Mouse (Mus musculus): ENCODE measurements around the gene Polr3g. TPM values are rescaled to one million over a fixed set of nuclear protein-coding genes. Genes with fewer than 3 reads are reported as not detected.
"Not testable (repeated sequence)": the region's sequence is repeated elsewhere in the genome, so short reads cannot be mapped to it uniquely, and the experiment has no call there.

Gene Polr3g
- total and polyA plus RNA-seq, 3 experiments: 2.0 to 4.5 (median 3.3) TPM

DNA sequence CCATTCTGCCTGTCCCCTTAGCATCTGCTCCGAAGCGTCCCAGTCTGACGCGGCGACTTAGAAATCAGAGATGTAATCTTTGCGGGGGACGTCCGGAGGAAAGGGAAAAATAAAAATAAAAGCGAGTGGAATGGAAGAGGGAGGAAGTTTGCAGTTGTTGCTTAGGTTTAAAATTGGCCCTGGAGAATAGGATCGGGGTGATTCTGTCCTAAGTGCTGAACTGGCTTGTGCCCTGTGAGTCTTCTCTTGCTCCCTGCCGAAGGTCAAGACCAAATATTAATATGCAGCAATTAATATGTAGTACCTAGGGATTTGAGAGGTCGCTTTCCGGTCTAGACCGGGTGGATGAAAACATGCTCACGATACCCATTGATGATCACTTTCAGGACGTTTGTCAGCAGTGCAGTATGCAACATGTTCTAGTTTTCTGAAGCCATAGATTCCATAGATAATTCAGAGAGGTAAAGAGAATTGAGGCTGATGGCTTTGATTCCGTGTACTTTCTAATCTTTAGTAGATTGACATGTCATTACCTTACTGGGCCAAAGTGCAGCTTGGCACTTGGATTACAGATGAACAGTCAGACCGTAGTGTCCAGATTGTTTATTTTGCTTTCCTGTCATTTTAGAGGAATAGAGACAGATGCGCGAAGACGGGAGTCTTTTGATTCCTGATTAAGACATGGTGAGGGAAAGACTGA lies 52.6 kb downstream of the Polr3g start:
- no peak for TF ChIP-seq POLR2A (IDR thresholded peaks at IDR 0.05; ENCODE audit: insufficient read depth, low read depth, low read length)
- TF ChIP-seq CTCF (IDR thresholded peaks at IDR 0.05): no peak
- TF ChIP-seq EP300 (IDR thresholded peaks at IDR 0.05; ENCODE audit: insufficient read depth, low read depth, low read length): no peak
- Histone ChIP-seq H3K4me1 (ENCODE audit: control insufficient read depth, insufficient read depth, low read length) (peaks cover 3% of the 10 kb centered on the region; the same call in 1 of the 2 replicates), H3K36me3 (ENCODE audit: control insufficient read depth, insufficient read depth, low read length) (peaks cover 5% of the 10 kb centered on the region; the same call in 1 of the 2 replicates), H3K27me3 (ENCODE audit: control insufficient read depth, insufficient read depth, low read length) (no peaks in the 10 kb centered on the region), H3K79me2 (replicated peaks; ENCODE audit: control insufficient read depth, insufficient read depth, low read length) (peaks cover 4% of the 10 kb centered on the region; the same call in 1 of the 2 replicates), H3K4me3 (peak overlapping the region; percentile 61), H3K27ac (peak overlapping the region; percentile 98), H3K9ac (ENCODE audit: low read depth, low read length) (peak overlapping the region; percentile 98)
- DNase-seq: no peak
- 4% methylated on average over 21 of the region's 21 CpGs for WGBS
- intact Hi-C loops (cut with DNase I): loop anchor here (5.0 kb wide), 4 partner anchors 54 to 776 kb away; partner anchors contain the start of genes Arrdc3, Cetn3, Mblac2 and Polr3g

DNA sequence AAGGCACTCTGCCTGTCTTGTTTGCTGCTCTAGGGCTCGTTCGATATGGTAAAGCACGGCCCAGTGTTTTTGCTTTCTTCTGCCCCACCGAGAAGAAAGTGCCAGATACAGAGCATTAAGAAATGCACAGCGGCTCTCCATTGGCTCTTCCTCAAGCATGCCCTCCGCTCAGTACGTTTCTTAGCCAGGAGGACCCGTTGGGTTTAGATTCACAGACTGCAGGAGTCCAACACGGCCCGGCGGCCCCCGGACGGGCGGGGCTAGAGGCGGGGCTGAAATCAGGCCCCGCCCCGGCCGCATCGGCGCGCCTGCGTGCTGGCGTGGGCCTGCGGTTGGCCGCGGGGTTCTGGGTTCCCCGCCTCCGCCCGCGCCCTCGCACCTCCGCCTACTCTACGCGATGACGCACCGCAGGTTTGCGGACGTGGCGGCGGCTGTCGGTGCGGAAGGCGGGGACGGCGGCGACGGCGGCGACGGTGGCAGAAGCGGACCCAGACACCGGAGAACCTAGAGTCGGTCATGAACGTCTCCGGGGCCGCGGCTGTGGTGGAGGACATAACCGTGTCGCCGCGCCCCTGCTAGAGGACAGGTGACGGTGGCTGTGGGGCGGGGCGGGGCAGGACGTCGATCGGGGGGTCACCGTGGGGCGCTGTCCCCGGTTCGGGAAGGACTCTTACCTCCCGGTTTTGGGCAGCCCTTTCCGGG lies 53.3 kb downstream of the Polr3g start, which contains the start of gene Lysmd3:
TSS of gene Lysmd3 (plus strand) at position 313 of the 702 bp plus-strand sequence.
- DNase-seq: peak; percentile 94 to 96
- Histone ChIP-seq H3K79me2 (replicated peaks; ENCODE audit: control insufficient read depth, insufficient read depth, low read length) (peaks cover 4% of the 10 kb centered on the region; the same call in 1 of the 2 replicates), H3K9ac (ENCODE audit: low read depth, low read length) (peak within 1 kb of the TSS; percentile 98), H3K4me3 (peak within 1 kb of the TSS; percentile 61), H3K36me3 (ENCODE audit: control insufficient read depth, insufficient read depth, low read length) (peaks cover 5% of the 10 kb centered on the region; the same call in 1 of the 2 replicates), H3K27me3 (ENCODE audit: control insufficient read depth, insufficient read depth, low read length) (no peaks in the 10 kb centered on the region), H3K27ac (peak within 1 kb of the TSS; percentile 98), H3K4me1 (ENCODE audit: control insufficient read depth, insufficient read depth, low read length) (peaks cover 3% of the 10 kb centered on the region; the same call in 1 of the 2 replicates)
- intact Hi-C loops (cut with DNase I): loop anchor here (5.0 kb wide), 4 partner anchors 55 to 775 kb away; partner anchors contain the start of genes Arrdc3, Cetn3, Mblac2 and Polr3g
- 1% methylated on average over 73 of the region's 73 CpGs for WGBS
- TF ChIP-seq EP300 (IDR thresholded peaks at IDR 0.05; ENCODE audit: insufficient read depth, low read depth, low read length): no peak
- TF ChIP-seq POLR2A (IDR thresholded peaks at IDR 0.05; ENCODE audit: insufficient read depth, low read depth, low read length): peak; percentile 77
- TF ChIP-seq CTCF (IDR thresholded peaks at IDR 0.05): no peak

DNA sequence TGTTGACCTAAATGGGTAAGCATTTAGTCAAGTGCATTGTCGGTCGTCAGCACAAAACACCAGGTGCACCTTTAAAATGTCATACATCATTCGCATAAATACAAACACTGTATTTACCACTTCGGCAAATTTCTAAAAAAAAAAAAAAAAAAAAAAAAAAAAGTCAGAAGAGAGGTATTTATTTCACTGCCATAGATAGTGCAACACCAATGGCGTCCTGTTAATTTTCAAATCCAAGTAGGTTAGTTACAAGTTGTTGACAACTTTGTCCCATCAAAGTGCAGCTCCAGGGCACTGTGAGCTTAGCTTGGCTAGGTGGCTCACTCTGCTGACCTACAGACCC lies 53.8 kb downstream of the Polr3g start:
- Histone ChIP-seq H3K79me2 (replicated peaks; ENCODE audit: control insufficient read depth, insufficient read depth, low read length) (peaks cover 4% of the 10 kb centered on the region; the same call in 1 of the 2 replicates), H3K9ac (ENCODE audit: low read depth, low read length) (peak overlapping the region; percentile 73), H3K4me1 (ENCODE audit: control insufficient read depth, insufficient read depth, low read length) (peaks cover 3% of the 10 kb centered on the region; the same call in 1 of the 2 replicates), H3K27ac (peak overlapping the region; percentile 98), H3K36me3 (ENCODE audit: control insufficient read depth, insufficient read depth, low read length) (peaks cover 5% of the 10 kb centered on the region; the same call in 1 of the 2 replicates), H3K27me3 (ENCODE audit: control insufficient read depth, insufficient read depth, low read length) (no peaks in the 10 kb centered on the region), H3K4me3 (peak overlapping the region; percentile 61)
- intact Hi-C loops (cut with DNase I): loop anchor here (5.0 kb wide), 4 partner anchors 55 to 775 kb away; partner anchors contain the start of genes Arrdc3, Cetn3, Mblac2 and Polr3g
- TF ChIP-seq CTCF (IDR thresholded peaks at IDR 0.05) (no peak), EP300 (IDR thresholded peaks at IDR 0.05; ENCODE audit: insufficient read depth, low read depth, low read length) (no peak)
- 34% methylated on average over 5 of the region's 5 CpGs for WGBS
- no peak for DNase-seq

DNA sequence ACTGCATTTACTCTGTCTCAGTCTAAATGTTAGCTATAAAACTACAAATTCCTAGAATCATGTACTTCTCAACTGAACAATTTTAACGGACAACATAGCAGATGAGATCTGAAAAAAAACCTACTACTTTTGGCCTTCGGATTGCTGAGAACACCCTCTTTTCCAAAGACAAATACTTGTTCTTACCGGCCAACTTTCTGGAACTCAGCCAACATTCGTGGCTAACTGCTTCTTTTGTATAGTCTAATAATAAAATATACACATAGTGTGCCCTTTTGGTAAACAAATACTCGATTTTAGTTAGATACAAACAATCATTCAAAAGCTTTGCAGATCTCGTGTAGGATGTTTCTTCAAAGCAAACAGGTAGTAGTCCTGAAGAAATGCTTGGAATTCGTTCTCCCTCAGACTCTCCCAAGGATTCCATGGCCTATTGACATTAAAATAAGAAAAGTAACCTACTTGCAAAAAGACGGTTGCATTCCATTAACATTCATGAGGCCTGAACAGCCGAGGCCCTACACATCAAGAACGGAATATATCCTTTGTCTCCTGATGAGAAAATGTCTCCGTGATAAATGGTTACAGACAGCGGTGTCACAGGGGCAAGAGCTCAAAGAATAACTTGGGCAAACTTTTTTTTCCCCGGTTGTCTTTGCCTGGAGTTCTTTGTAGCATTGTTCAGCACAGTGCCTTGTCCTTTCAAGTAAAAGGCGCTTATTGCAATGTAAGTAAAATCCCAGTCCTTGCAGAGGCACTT lies 54.5 kb downstream of the Polr3g start:
- no peak overlapping the region for H3K4me3 ChIP-seq
- intact Hi-C loops (cut with DNase I): loop anchor here (5.0 kb wide), 4 partner anchors 56 to 774 kb away; partner anchors contain the start of genes Arrdc3, Cetn3, Mblac2 and Polr3g
- H3K27me3 ChIP-seq (ENCODE audit: control insufficient read depth, insufficient read depth, low read length): no peaks in the 10 kb centered on the region
- peaks cover 5% of the 10 kb centered on the region; the same call in 1 of the 2 replicates for H3K36me3 ChIP-seq (ENCODE audit: control insufficient read depth, insufficient read depth, low read length)
- H3K79me2 ChIP-seq (replicated peaks; ENCODE audit: control insufficient read depth, insufficient read depth, low read length): peaks cover 4% of the 10 kb centered on the region; the same call in 1 of the 2 replicates
- 59% methylated on average over 14 of the region's 14 CpGs for WGBS
- H3K9ac ChIP-seq (ENCODE audit: low read depth, low read length): no peak overlapping the region
- H3K4me1 ChIP-seq (ENCODE audit: control insufficient read depth, insufficient read depth, low read length): peaks cover 3% of the 10 kb centered on the region; the same call in 1 of the 2 replicates
- TF ChIP-seq CTCF (IDR thresholded peaks at IDR 0.05) (no peak), EP300 (IDR thresholded peaks at IDR 0.05; ENCODE audit: insufficient read depth, low read depth, low read length) (no peak), POLR2A (IDR thresholded peaks at IDR 0.05; ENCODE audit: insufficient read depth, low read depth, low read length) (no peak)
- no peak overlapping the region for H3K27ac ChIP-seq
- DNase-seq: no peak

DNA sequence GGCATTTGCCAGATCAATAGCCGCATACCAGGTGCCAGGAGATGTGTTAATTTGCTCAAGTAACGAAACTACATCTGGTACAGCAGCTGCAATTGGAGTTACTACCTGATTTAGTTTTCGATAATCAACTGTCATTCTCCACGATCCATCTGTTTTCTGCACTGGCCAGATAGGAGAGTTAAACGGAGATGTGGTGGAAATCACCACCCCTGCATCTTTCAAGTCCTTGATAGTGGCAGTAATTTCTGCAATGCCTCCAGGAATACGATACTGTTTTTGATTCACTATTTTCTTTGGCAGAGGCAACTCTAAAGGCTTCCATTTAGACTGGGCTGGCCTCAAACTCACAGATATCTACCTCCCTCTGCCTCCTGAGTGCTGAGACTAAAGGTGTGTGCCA lies 60.4 kb downstream of the Polr3g start:
- DNase-seq; H3K36me3 ChIP-seq (ENCODE audit: control insufficient read depth, insufficient read depth, low read length); H3K4me1 ChIP-seq (ENCODE audit: control insufficient read depth, insufficient read depth, low read length); H3K4me3 ChIP-seq; H3K27me3 ChIP-seq (ENCODE audit: control insufficient read depth, insufficient read depth, low read length); H3K79me2 ChIP-seq (replicated peaks; ENCODE audit: control insufficient read depth, insufficient read depth, low read length); H3K9ac ChIP-seq (ENCODE audit: low read depth, low read length); H3K27ac ChIP-seq; intact Hi-C loops (cut with DNase I): not testable (repeated sequence)
- 67% methylated on average over 5 of the region's 6 CpGs for WGBS
